Mouse (Mus musculus) central nervous system, embryonic 18 days (tissue): Measurements from ENCODE around the gene Glyr1. TPM values are rescaled to one million over a fixed set of nuclear protein-coding genes. Genes with fewer than 3 reads are reported as not detected.

ENCODE experiments used
- polyA plus RNA-seq: library from polyadenylated mRNA; depleted of rRNA; stranded (reverse); fragments of >200 nt; gene quantifications from 2 replicates; pipeline ENCODE4 v1.2.3, GENCODE M21; 2012; rRNA removed

Glyr1 gene
- polyA plus RNA-seq: 140 and 147 TPM in 2 replicates

GRCm38 (mm10) chr16:5049774-5050234 lies at the start of gene Glyr1, which contains the start of gene Ubn1:
Glyr1 (minus strand) TSS chr16:5049863.
Ubn1 (plus strand) TSS chr16:5050057.

GRCm38 (mm10) chr16:5013054-5013838 lies 36.4 kb downstream of the Glyr1 start, which contains the start of gene Rogdi:
Rogdi (minus strand) TSS chr16:5013553.

GRCm38 (mm10) chr16:5007067-5007466 lies 42.6 kb downstream of the Glyr1 start, which contains the start of gene Smim22:
Smim22 (plus strand) TSS chr16:5007288.

GRCm38 (mm10) chr16:4997553-4997952 lies 52.1 kb downstream of the Glyr1 start, which contains the start of gene Sept12:
Sept12 (minus strand) TSS chr16:4997852.

Other genes with a start within 250 kb of the Glyr1 start
- not detected in 2 replicates for gene 4930562C15Rik, start 214.4 kb downstream of the Glyr1 start, polyA plus RNA-seq
- 26.7 and 30.4 TPM in 2 replicates for gene Ubald1, start 169.5 kb downstream of the Glyr1 start, polyA plus RNA-seq
- 146 and 156 TPM in 2 replicates for gene Mgrn1, start 163.6 kb downstream of the Glyr1 start, polyA plus RNA-seq
- gene Nudt16l1, start 111.1 kb downstream of the Glyr1 start, polyA plus RNA-seq: 99.3 and 110 TPM in 2 replicates
- 114 and 124 TPM in 2 replicates for gene Anks3, start 85.7 kb downstream of the Glyr1 start, polyA plus RNA-seq
- gene Sept12, start 52.0 kb downstream of the Glyr1 start, polyA plus RNA-seq: 0.04 TPM in 1 of 2 replicates, not detected in the other
- 0.80 and 0.92 TPM in 2 replicates for gene Smim22, start 42.6 kb downstream of the Glyr1 start, polyA plus RNA-seq
- 109 and 119 TPM in 2 replicates for gene Rogdi, start 36.3 kb downstream of the Glyr1 start, polyA plus RNA-seq
- 27.3 and 27.5 TPM in 2 replicates for gene Ubn1, start 194 bp upstream of the Glyr1 start, polyA plus RNA-seq
- gene Ppl, start 82.6 kb upstream of the Glyr1 start, polyA plus RNA-seq: 0.07 and 2.2 TPM in 2 replicates
- 0.51 and 0.68 TPM in 2 replicates for gene Sec14l5, start 97.2 kb upstream of the Glyr1 start, polyA plus RNA-seq
- gene Nagpa, start 154.1 kb upstream of the Glyr1 start, polyA plus RNA-seq: 9.6 and 10.4 TPM in 2 replicates
- 15.4 and 16.7 TPM in 2 replicates for gene AU021092, start 172.4 kb upstream of the Glyr1 start, polyA plus RNA-seq
- gene Alg1, start 183.8 kb upstream of the Glyr1 start, polyA plus RNA-seq: 50.3 and 54.0 TPM in 2 replicates
- 7.5 and 10.4 TPM in 2 replicates for gene Eef2kmt, start 206.1 kb upstream of the Glyr1 start, polyA plus RNA-seq